8 mouse cellular contexts compared by ENCODE assay signal in the genomic region with DNA sequence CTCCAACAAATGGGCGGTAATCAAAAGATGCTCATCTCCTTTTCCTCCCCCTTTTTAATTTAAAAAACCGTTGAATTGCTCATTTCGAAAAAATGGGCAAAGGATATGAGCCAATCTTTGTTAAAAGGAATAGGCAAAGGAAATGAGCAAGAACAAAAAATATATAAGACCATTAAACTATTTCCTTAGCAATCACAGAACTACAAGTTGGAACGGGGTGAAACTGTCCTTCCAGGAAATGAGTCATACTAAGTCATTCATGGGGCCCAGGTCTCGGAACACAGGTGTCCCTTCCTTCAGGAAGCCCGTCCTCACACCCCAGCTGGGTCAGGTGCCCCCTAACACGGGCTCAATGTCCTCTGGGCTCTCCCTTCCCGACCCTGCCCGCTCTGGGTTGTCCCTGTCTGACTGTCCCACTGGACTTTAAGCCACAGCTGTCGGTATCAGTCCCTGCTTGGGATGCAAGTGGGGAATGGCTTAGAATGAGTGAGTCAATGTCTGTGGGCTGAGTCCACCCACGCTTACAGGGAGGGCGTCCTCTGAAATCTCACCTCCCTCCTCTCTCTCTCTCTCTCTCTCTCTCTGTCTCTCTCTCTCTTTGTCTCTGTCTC. TPM values are rescaled to one million over a fixed set of nuclear protein-coding genes. Genes with fewer than 3 reads are reported as not detected.
DNase-seq lines count a peak whose midpoint lies in the region; ATAC-seq and TF ChIP-seq lines count a peak whose summit lies in the region.

A gene (plus strand): TSS at position 542 of the 611 bp plus-strand sequence.

- H3K27ac ChIP-seq in MEL (ENCODE audit: control insufficient read depth, low read depth, low read length), result peak within 1 kb of the TSS; percentile 43
- H3K27ac ChIP-seq in forebrain, embryonic 12.5 days, result peak within 1 kb of the TSS; percentile 83
- peak within 1 kb of the TSS; percentile 89 for H3K27ac ChIP-seq in limb, embryonic 13.5 days
- peak within 1 kb of the TSS; percentile 76 for H3K27ac ChIP-seq in small intestine, adult 2 months (ENCODE audit: insufficient read depth, low read depth, low read length)

- no peak for TF ChIP-seq CTCF in MEL (IDR thresholded peaks at IDR 0.05 in 2 of 3, conservative IDR thresholded peaks at IDR 0.05 in 1 of 3; ENCODE audit: control insufficient read depth in 1 of 3, insufficient read depth in 1 of 3, low read depth in 2 of 3, low read length in 3 of 3, poor library complexity in 1 of 3, severe bottlenecking in 1 of 3)
- no peak for TF ChIP-seq CTCF in small intestine, adult 2 months (IDR thresholded peaks at IDR 0.05; ENCODE audit: extremely low read depth, insufficient read length, insufficient replicate concordance, low read depth, low read length)

- peaks cover 0 to 6% of the 10 kb centered on the region in 2 experiments; a peak in 2 of 4 replicates for H3K27me3 ChIP-seq in MEL (ENCODE audit: control insufficient read depth in 1 of 2, insufficient read depth in 2 of 2, low read length in 2 of 2)
- peaks cover 20% of the 10 kb centered on the region for H3K27me3 ChIP-seq in forebrain, embryonic 12.5 days
- H3K27me3 ChIP-seq in limb, embryonic 13.5 days, result peaks cover 20% of the 10 kb centered on the region
- peaks cover 8% of the 10 kb centered on the region for H3K27me3 ChIP-seq in small intestine, adult 2 months (ENCODE audit: control insufficient read depth, insufficient read depth, low read length)

- peaks cover 2 to 18% of the 10 kb centered on the region in 2 experiments; a peak in 3 of 4 replicates for H3K4me1 ChIP-seq in MEL (ENCODE audit: control insufficient read depth in 1 of 2, insufficient read depth in 2 of 2, low read length in 2 of 2)
- H3K4me1 ChIP-seq in forebrain, embryonic 12.5 days, result peaks cover 32% of the 10 kb centered on the region
- H3K4me1 ChIP-seq in limb, embryonic 13.5 days, result peaks cover 39% of the 10 kb centered on the region
- peaks cover 14% of the 10 kb centered on the region for H3K4me1 ChIP-seq in small intestine, adult 2 months (ENCODE audit: control insufficient read depth, insufficient read depth, insufficient read length, low read length)

- no peaks in the 10 kb centered on the region for H3K79me2 ChIP-seq in MEL (ENCODE audit: control insufficient read depth, insufficient read depth, low read length, poor library complexity)

- peak; percentile 0; the same call in 1 of the 2 replicates for ATAC-seq in forebrain, embryonic 12.5 days (ENCODE audit: low FRiP score)
- ATAC-seq in limb, embryonic 13.5 days (ENCODE audit: low FRiP score, low read depth), result no peak

- no peak for TF ChIP-seq POLR2A in MEL (IDR thresholded peaks at IDR 0.05; ENCODE audit: control insufficient read depth in 1 of 2, insufficient read depth in 1 of 2, low read depth in 1 of 2, low read length in 2 of 2, poor library complexity in 1 of 2)
- TF ChIP-seq POLR2A in small intestine, adult 2 months (IDR thresholded peaks at IDR 0.05; ENCODE audit: low read depth, low read length), result no peak

- H3K9ac ChIP-seq in MEL (ENCODE audit: control insufficient read depth, low read depth, low read length, poor library complexity, severe bottlenecking), result peak within 1 kb of the TSS; percentile 70
- H3K9ac ChIP-seq in forebrain, embryonic 12.5 days, result peak within 1 kb of the TSS; percentile 71
- peak within 1 kb of the TSS; percentile 77 for H3K9ac ChIP-seq in limb, embryonic 13.5 days

- no peaks in the 10 kb centered on the region for H3K9me3 ChIP-seq in MEL (replicated peaks; ENCODE audit: insufficient read depth, low read length)
- no peaks in the 10 kb centered on the region for H3K9me3 ChIP-seq in forebrain, embryonic 12.5 days
- no peaks in the 10 kb centered on the region for H3K9me3 ChIP-seq in limb, embryonic 13.5 days

- H3K4me3 ChIP-seq in MEL (ENCODE audit: control insufficient read depth in 1 of 2, insufficient read depth in 1 of 2, low read depth in 2 of 2, low read length in 2 of 2), result peak within 1 kb of the TSS; percentile 66 to 70
- H3K4me3 ChIP-seq in forebrain, embryonic 12.5 days (replicated peaks), result peak within 1 kb of the TSS; percentile 63
- H3K4me3 ChIP-seq in limb, embryonic 13.5 days, result peak within 1 kb of the TSS; percentile 64
- H3K4me3 ChIP-seq in small intestine, adult 2 months (ENCODE audit: low read depth, low read length), result peak within 1 kb of the TSS; percentile 67

- 29% methylated on average over 12 of the region's 12 CpGs for WGBS in forebrain, embryonic 12.5 days
- 23% methylated on average over 12 of the region's 12 CpGs for WGBS in limb, embryonic 13.5 days
- 14% methylated on average over 12 of the region's 12 CpGs for WGBS in small intestine, adult 2 months

- intact Hi-C loops in heart, postnatal 36 days (cut with DNase I), result loop anchor here (5.0 kb wide), 1 partner anchor 167 kb away; a partner anchor contains a TSS

- peaks cover 0 to 5% of the 10 kb centered on the region in 2 experiments; a peak in 2 of 4 replicates for H3K36me3 ChIP-seq in MEL (ENCODE audit: control insufficient read depth in 1 of 2, insufficient read depth in 2 of 2, low read length in 2 of 2)
- H3K36me3 ChIP-seq in forebrain, embryonic 12.5 days (replicated peaks), result peaks cover 14% of the 10 kb centered on the region
- H3K36me3 ChIP-seq in limb, embryonic 13.5 days, result peaks cover 19% of the 10 kb centered on the region
- H3K36me3 ChIP-seq in small intestine, adult 2 months (ENCODE audit: control insufficient read depth, insufficient read depth, low read length), result peaks cover 4% of the 10 kb centered on the region

- H3K4me2 ChIP-seq in forebrain, embryonic 12.5 days, result peak within 1 kb of the TSS; percentile 72
- H3K4me2 ChIP-seq in limb, embryonic 13.5 days (replicated peaks), result peak within 1 kb of the TSS; percentile 93

- TF ChIP-seq EP300 in MEL (IDR thresholded peaks at IDR 0.05; ENCODE audit: low read depth in 1 of 2, low read length in 2 of 2), result no peak

- TF ChIP-seq RAD21 in MEL (IDR thresholded peaks at IDR 0.05; ENCODE audit: low read depth, low read length), result no peak

- peak; percentile 23 for DNase-seq in kidney, postnatal 14 days
- no peak for DNase-seq in kidney, postnatal 4 days
- DNase-seq in MEL (ENCODE audit: low read depth, low spot score), result no peak
- DNase-seq in heart, postnatal 36 days, result peak; percentile 42 to 44
- no peak for DNase-seq in right cerebral cortex, postnatal 25 days

TF ChIP-seq in MEL, 35 proteins besides CTCF, POLR2A, EP300 and RAD21:
- no peak for TF ChIP-seq USF2 (IDR thresholded peaks at IDR 0.05; ENCODE audit: borderline replicate concordance in 1 of 2, insufficient read depth in 1 of 2, low read depth in 1 of 2, low read length in 2 of 2)
- TF ChIP-seq USF1 (IDR thresholded peaks at IDR 0.05; ENCODE audit: low read depth, low read length), result 0 out of 2 replicates have a peak, but pooled peaks have one; percentile 4
- TF ChIP-seq ZMIZ1 (IDR thresholded peaks at IDR 0.05; ENCODE audit: low read depth, low read length), result 0 out of 2 replicates have a peak, but pooled peaks have one; percentile 17
- TF ChIP-seq MAX (IDR thresholded peaks at IDR 0.05; ENCODE audit: low read length), result 0 out of 2 replicates have a peak, but pooled peaks have one; percentile 0

RNA-seq across cellular contexts. Expression of the gene that starts here (rescaled TPM):
- 22.2 and 25.9 TPM in 2 replicates for total RNA-seq in MEL (2012; rRNA removed)
- polyA plus RNA-seq in MEL (2012; ENCODE audit: insufficient read depth in 1 of 2, insufficient read length in 2 of 2, low read depth in 1 of 2, low replicate concordance in 2 of 2, missing spikeins in 1 of 2), result 10 to 100 TPM in 1 of 2 experiments, not detected in 1; 37.5 TPM
- 89.7 and 100 TPM in 2 replicates for polyA plus RNA-seq in forebrain, embryonic 12.5 days (2016; fragmentation: Nextera tagmentation; extraction: Ambion mirVana)
- 10 to 100 TPM; 43.4 to 48.0 TPM for total RNA-seq in heart, postnatal 36 days (2021)
- polyA plus RNA-seq in limb, embryonic 13.5 days (2015; fragmentation: Nextera tagmentation; extraction: Ambion mirVana), result 89.1 and 96.4 TPM in 2 replicates
- polyA plus RNA-seq in small intestine, adult 2 months (2012; rRNA removed), result 9.3 and 17.5 TPM in 2 replicates

Comparison
In these comparisons a context has a peak if more than half of its experiments do, and no peak if none do; other contexts are left out.
1. DNase-seq: peak in kidney, postnatal 14 days (single experiment) and heart, postnatal 36 days (2 of 2); none in kidney, postnatal 4 days (0 of 2), MEL (single experiment) and right cerebral cortex, postnatal 25 days (single experiment).
2. Peak in every context shown above with its lines, with median percentiles within 50 percentile points of each other: H3K27ac ChIP-seq, H3K4me3 ChIP-seq and H3K9ac ChIP-seq.